Mouse (Mus musculus) forebrain, embryonic 12.5 days (tissue): ENCODE data around the gene Vps54. TPM values are rescaled to one million over a fixed set of nuclear protein-coding genes. Genes with fewer than 3 reads are reported as not detected.

Source experiments
- ATAC-seq: fragments of 200-750 bp; cut with Nextera tagmentation; 2 replicates; pipeline ENCODE4 v1.8.0; 2017; ENCODE audit warnings: moderate TSS enrichment; ENCODE audit not compliant: low FRiP score
- H3K27ac ChIP-seq: fragments of 300-500 bp; sonication (generic); 2 replicates; pipeline ENCODE4 v1.5.1; 2016; ENCODE audit warnings: mild to moderate bottlenecking
- H3K27me3 ChIP-seq: fragments of 300-500 bp; sonication (generic); 2 replicates; pipeline ENCODE4 v1.6.1; 2016; ENCODE audit warnings: mild to moderate bottlenecking
- H3K36me3 ChIP-seq: fragments of 300-500 bp; sonication (generic); replicated peaks from 2 replicates; pipeline ENCODE4 v1.6.1; 2016; ENCODE audit warnings: mild to moderate bottlenecking
- H3K4me1 ChIP-seq: fragments of 300-500 bp; sonication (generic); 2 replicates; pipeline ENCODE4 v1.6.1; 2016
- H3K4me2 ChIP-seq: fragments of 300-500 bp; sonication (generic); 2 replicates; pipeline ENCODE4 v1.6.1; 2016; ENCODE audit warnings: mild to moderate bottlenecking, moderate library complexity
- H3K4me3 ChIP-seq: fragments of 300-500 bp; sonication (generic); replicated peaks from 2 replicates; pipeline ENCODE4 v1.5.1; 2016; ENCODE audit warnings: mild to moderate bottlenecking
- H3K9ac ChIP-seq: fragments of 300-500 bp; sonication (generic); 2 replicates; pipeline ENCODE4 v1.6.1; 2016; ENCODE audit warnings: mild to moderate bottlenecking
- H3K9me3 ChIP-seq: fragments of 300-500 bp; sonication (generic); 2 replicates; pipeline ENCODE4 v1.6.1; 2016
- WGBS: fragments of 180-500 bp; shearing (Covaris S2); methylation state at CpG from one replicate; pipeline ENCODE4 v1.1.7; 2016; 5-methylcytosine and 5-hydroxymethylcytosine counted together
- microRNA counts: library from miRNA; unstranded; fragments of <30 nt; microRNA quantifications from one replicate; lab custom pipeline; 2017
- microRNA-seq: library from miRNA; unstranded; fragments of <30 nt; microRNA quantifications from one replicate; pipeline ENCODE4, GENCODE M21; 2017
- polyA plus RNA-seq: library from polyadenylated mRNA; unstranded; fragments of >200 nt; fragmentation: Nextera tagmentation; extraction: Ambion mirVana; gene quantifications from 2 replicates; pipeline ENCODE4 v1.2.1, GENCODE M21; 2016

Vps54 gene
- polyA plus RNA-seq, 1 experiment from 2014 or later, result 15.3 TPM

DNA sequence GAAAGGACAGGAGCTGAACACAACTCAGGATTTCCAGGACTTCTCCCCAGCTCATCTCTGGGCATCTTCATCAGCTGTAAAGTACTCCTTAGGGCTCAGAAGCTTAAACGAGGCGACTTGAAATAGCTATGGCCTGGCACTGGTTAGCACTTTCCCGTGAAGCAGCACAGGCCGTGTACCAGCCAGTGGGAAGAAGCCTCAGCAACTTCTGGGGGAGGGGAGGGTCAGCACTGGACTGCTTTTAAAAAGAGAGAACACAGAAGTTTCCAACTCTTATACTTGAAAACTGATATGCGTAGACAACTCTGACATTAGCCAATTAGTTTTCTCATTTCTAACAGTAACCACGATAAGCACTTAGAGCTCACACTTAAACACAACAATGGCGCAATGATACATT, 129.4 kb downstream of the Vps54 start:
- H3K4me3 ChIP-seq, result no peak overlapping the region
- no peak for ATAC-seq
- H3K4me1 ChIP-seq, result peaks cover 19% of the 10 kb centered on the region
- 62% methylated on average over 7 of the region's 7 CpGs for WGBS
- H3K27me3 ChIP-seq, result no peaks in the 10 kb centered on the region
- H3K9me3 ChIP-seq, result no peaks in the 10 kb centered on the region
- H3K36me3 ChIP-seq, result no peaks in the 10 kb centered on the region
- H3K27ac ChIP-seq, result no peak overlapping the region
- peak overlapping the region; percentile 55; the same call in 1 of the 2 replicates for H3K4me2 ChIP-seq
- H3K9ac ChIP-seq, result no peak overlapping the region

DNA sequence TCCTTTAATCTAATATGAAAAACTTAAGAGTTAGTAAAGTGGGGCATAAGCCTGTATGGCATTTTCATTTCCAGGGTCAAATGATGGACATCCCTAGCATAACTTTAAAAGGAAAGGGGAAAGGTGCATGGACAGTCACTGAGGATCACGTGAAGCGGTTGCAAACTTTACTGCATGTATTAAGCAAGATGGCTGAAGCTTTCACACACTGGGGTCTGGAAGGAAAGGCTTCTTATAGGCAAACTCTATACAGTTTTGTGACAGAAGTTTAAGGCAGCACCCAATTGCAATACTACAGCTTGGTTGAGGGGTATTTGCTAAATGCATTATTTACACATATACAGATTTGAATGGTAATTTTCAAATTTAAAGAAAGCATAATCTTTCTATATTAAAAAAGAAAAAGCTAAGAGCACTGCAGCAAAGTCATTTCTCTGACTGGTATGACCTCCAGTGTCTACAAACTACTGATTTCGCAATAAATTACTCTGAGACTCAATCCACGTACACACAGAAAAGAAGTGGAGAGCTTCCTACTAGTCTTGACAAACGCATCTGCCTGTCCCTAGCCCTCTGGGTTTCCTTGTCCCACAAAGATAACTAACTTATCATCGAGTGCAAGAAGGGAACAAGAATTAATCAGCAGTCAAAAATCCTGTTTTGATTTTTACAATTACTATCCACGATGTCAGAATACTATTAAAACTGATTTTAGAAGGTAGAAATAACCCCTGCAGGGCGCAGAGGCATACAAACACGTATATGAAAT, 130.4 kb downstream of the Vps54 start:
- Histone ChIP-seq H3K27ac (no peak overlapping the region), H3K9me3 (no peaks in the 10 kb centered on the region), H3K4me1 (peaks cover 19% of the 10 kb centered on the region), H3K27me3 (no peaks in the 10 kb centered on the region), H3K36me3 (no peaks in the 10 kb centered on the region), H3K9ac (peak overlapping the region; percentile 82), H3K4me2 (peak overlapping the region; percentile 55), H3K4me3 (peak overlapping the region; percentile 83)
- 29% methylated on average over 9 of the region's 9 CpGs for WGBS
- no peak for ATAC-seq

DNA sequence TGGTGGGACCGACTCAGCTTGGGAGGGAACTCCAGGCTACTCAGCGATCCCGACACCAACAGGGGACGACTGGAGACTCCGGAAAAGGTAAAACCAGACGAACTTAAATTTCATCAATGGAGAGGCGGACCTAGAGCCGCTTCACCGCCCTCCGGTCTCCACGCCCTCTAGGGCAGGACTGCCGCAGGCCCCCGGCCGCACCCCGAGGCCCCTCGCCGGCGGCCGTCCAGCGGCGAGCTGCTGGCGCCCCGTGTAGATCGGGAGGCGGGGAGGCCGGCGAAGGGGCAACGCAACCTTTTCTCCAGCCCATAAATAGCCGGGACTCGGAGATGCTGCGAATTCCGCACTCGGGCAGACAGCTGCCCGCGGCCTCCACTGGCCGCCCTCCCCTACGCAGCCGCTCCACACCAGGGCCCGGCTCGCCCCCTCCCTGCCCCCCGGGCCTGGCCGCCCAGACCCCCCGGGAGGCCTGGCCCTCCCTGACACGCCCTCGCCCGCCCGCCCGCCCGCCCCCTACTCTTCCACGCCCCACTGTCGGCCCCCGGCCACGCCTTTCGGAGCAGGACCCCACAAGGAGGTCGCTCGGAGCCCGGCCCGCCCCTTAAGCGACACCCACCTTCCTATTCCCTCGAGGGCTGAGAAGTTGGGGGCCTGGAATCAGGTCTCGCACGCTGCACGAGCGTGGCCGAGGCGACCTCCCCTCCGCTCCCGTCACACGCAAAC, 131.5 kb downstream of the Vps54 start:
- peak overlapping the region; percentile 82 for H3K9ac ChIP-seq
- H3K27ac ChIP-seq, result peak overlapping the region; percentile 84
- no peaks in the 10 kb centered on the region for H3K9me3 ChIP-seq
- H3K4me2 ChIP-seq, result peak overlapping the region; percentile 55
- under 1% methylated on average over 60 of the region's 69 CpGs for WGBS
- H3K4me3 ChIP-seq, result peak overlapping the region; percentile 83
- H3K36me3 ChIP-seq, result no peaks in the 10 kb centered on the region
- H3K27me3 ChIP-seq, result no peaks in the 10 kb centered on the region
- ATAC-seq, result peak; percentile 92
- peaks cover 19% of the 10 kb centered on the region for H3K4me1 ChIP-seq

MicroRNA genes within 50 kb of the gene (microRNA counts, 519-probe panel; counts per million panel counts)
- microRNA mmu-miR-1933-3p (lab: Ali Mortazavi, UCI) (not detected), microRNA mmu-miR-1933-5p (lab: Ali Mortazavi, UCI) (not detected)

Small RNA genes lying within 50 kb of the gene (microRNA-seq; reads per million reads assigned to microRNA genes)
- 0.97 reads per million for gene Mir1933

Other genes with a start within 250 kb of the Vps54 start
- gene Peli1, start 148.0 kb upstream of the Vps54 start, polyA plus RNA-seq, result 103 and 107 TPM in 2 replicates
- gene Ugp2, start 131.9 kb downstream of the Vps54 start, polyA plus RNA-seq, result 59.8 and 60.8 TPM in 2 replicates